Comparison of ENCODE assay signal across 39 mouse cellular contexts in genomic region chr2:67460857-67461256, GRCm38 (mm10). TPM values are rescaled to one million over a fixed set of nuclear protein-coding genes. Genes with fewer than 3 reads are reported as not detected.
"Had no signal": no experiment of that assay in that cellular context is flagged by ENCODE, and none has a peak within 500 bp of the region (broad histone marks: within the 10 kb centered on the region; RNA-seq: fewer than 3 reads in every experiment).

No protein-coding gene starts in this region.

- ATAC-seq: forebrain, embryonic 13.5 days; forebrain, embryonic 14.5 days; forebrain, embryonic 15.5 days; forebrain, embryonic 16.5 days; forebrain, postnatal 0 days had no signal

- H3K4me3 ChIP-seq: embryonic facial prominence, embryonic 10.5 days; embryonic facial prominence, embryonic 12.5 days; embryonic facial prominence, embryonic 13.5 days; embryonic facial prominence, embryonic 15.5 days; erythroblast, embryonic 14.5 days; forebrain, embryonic 10.5 days; forebrain, embryonic 12.5 days; forebrain, embryonic 13.5 days; forebrain, embryonic 15.5 days; gastrocnemius, adult 2 months; heart, adult 2 months had no signal

- H3K27ac ChIP-seq: embryonic facial prominence, embryonic 10.5 days; embryonic facial prominence, embryonic 12.5 days; embryonic facial prominence, embryonic 13.5 days; embryonic facial prominence, embryonic 15.5 days; forebrain, embryonic 10.5 days; forebrain, embryonic 12.5 days; forebrain, embryonic 13.5 days; forebrain, embryonic 15.5 days; gastrocnemius, adult 2 months; heart, adult 2 months had no signal

- H3K36me3 ChIP-seq: embryonic facial prominence, embryonic 10.5 days; embryonic facial prominence, embryonic 12.5 days; embryonic facial prominence, embryonic 13.5 days; embryonic facial prominence, embryonic 15.5 days; forebrain, embryonic 10.5 days; forebrain, embryonic 12.5 days; forebrain, embryonic 15.5 days had no signal

- H3K9ac ChIP-seq: embryonic facial prominence, embryonic 12.5 days; embryonic facial prominence, embryonic 13.5 days; embryonic facial prominence, embryonic 15.5 days; forebrain, embryonic 12.5 days; forebrain, embryonic 13.5 days; forebrain, embryonic 15.5 days; forebrain, postnatal 0 days had no signal

- H3K9me3 ChIP-seq: embryonic facial prominence, embryonic 10.5 days; embryonic facial prominence, embryonic 12.5 days; embryonic facial prominence, embryonic 13.5 days; embryonic facial prominence, embryonic 15.5 days; forebrain, embryonic 10.5 days; forebrain, embryonic 12.5 days; forebrain, embryonic 13.5 days; forebrain, embryonic 15.5 days had no signal

- H3K4me2 ChIP-seq: embryonic facial prominence, embryonic 12.5 days; embryonic facial prominence, embryonic 13.5 days; embryonic facial prominence, embryonic 15.5 days; forebrain, embryonic 12.5 days; forebrain, embryonic 13.5 days; forebrain, embryonic 15.5 days had no signal

- DNase-seq: cerebellum, adult 9-10 months; cerebellum, adult 9-11 months; cerebellum, postnatal 10 days; cerebellum, postnatal 14 days; cerebellum, postnatal 25 days; cerebellum, postnatal 36 days; embryo, embryonic 11 days; forebrain, postnatal 0 days; gastrocnemius, adult 2 months; gastrocnemius, postnatal 10 days; gastrocnemius, postnatal 14 days; gastrocnemius, postnatal 25 days; gastrocnemius, postnatal 36 days; heart, adult 11 months; heart, adult 18-20 months; heart, adult 2 months had no signal

- H3K4me1 ChIP-seq: embryonic facial prominence, embryonic 10.5 days; embryonic facial prominence, embryonic 12.5 days; embryonic facial prominence, embryonic 15.5 days; forebrain, embryonic 10.5 days; forebrain, embryonic 12.5 days; forebrain, embryonic 13.5 days; forebrain, embryonic 15.5 days had no signal

- H3K27me3 ChIP-seq: embryonic facial prominence, embryonic 12.5 days; embryonic facial prominence, embryonic 13.5 days; embryonic facial prominence, embryonic 15.5 days; forebrain, embryonic 12.5 days; forebrain, embryonic 13.5 days; forebrain, embryonic 15.5 days had no signal

RNA-seq across cellular contexts. Expression of gene Xirp2, which starts 15.1 kb away (rescaled TPM):
- total RNA-seq: common myeloid progenitor, adult 5-6 weeks; forebrain, postnatal 0 days; granulocyte monocyte progenitor cell, adult 5-6 weeks had no signal
- polyA plus RNA-seq: embryonic facial prominence, embryonic 10.5 days; embryonic facial prominence, embryonic 11.5 days; embryonic facial prominence, embryonic 13.5 days; erythroblast, embryonic 14.5 days; forebrain, embryonic 10.5 days; forebrain, embryonic 11.5 days; forebrain, embryonic 12.5 days; forebrain, embryonic 13.5 days; forebrain, embryonic 14.5 days; forebrain, embryonic 16.5 days; forebrain, postnatal 0 days had no signal

RNA-seq across cellular contexts. Expression of gene Gm26727, which starts 27.9 kb away (rescaled TPM):
- total RNA-seq: common myeloid progenitor, adult 5-6 weeks; forebrain, postnatal 0 days; gastrocnemius, adult 18-20 months; gastrocnemius, adult 2 months; gastrocnemius, adult 8-10 months; gastrocnemius, postnatal 10 days; gastrocnemius, postnatal 14 days; gastrocnemius, postnatal 25 days; gastrocnemius, postnatal 36 days; gastrocnemius, postnatal 4 days; granulocyte monocyte progenitor cell, adult 5-6 weeks; heart, adult 18-20 months; heart, adult 2 months; heart, adult 8-10 months had no signal
- polyA plus RNA-seq: cortical plate, adult 2 months; embryonic facial prominence, embryonic 10.5 days; embryonic facial prominence, embryonic 11.5 days; embryonic facial prominence, embryonic 12.5 days; embryonic facial prominence, embryonic 13.5 days; embryonic facial prominence, embryonic 14.5 days; embryonic facial prominence, embryonic 15.5 days; erythroblast, embryonic 14.5 days; forebrain, embryonic 10.5 days; forebrain, embryonic 11.5 days; forebrain, embryonic 12.5 days; forebrain, embryonic 13.5 days; forebrain, embryonic 14.5 days; forebrain, embryonic 15.5 days; forebrain, embryonic 16.5 days; forebrain, postnatal 0 days; frontal cortex, adult 2 months; gonadal fat pad, adult 2 months; heart, adult 2 months had no signal

RNA-seq across cellular contexts. Expression of gene Gm21830, which starts 47.3 kb away (rescaled TPM):
- total RNA-seq: common myeloid progenitor, adult 5-6 weeks; forebrain, postnatal 0 days; gastrocnemius, adult 18-20 months; gastrocnemius, adult 2 months; gastrocnemius, adult 8-10 months; gastrocnemius, postnatal 10 days; gastrocnemius, postnatal 14 days; gastrocnemius, postnatal 25 days; gastrocnemius, postnatal 36 days; gastrocnemius, postnatal 4 days; granulocyte monocyte progenitor cell, adult 5-6 weeks; heart, adult 18-20 months; heart, adult 2 months; heart, adult 8-10 months had no signal
- polyA plus RNA-seq: cortical plate, adult 2 months; embryonic facial prominence, embryonic 10.5 days; embryonic facial prominence, embryonic 11.5 days; embryonic facial prominence, embryonic 12.5 days; embryonic facial prominence, embryonic 13.5 days; embryonic facial prominence, embryonic 14.5 days; embryonic facial prominence, embryonic 15.5 days; erythroblast, embryonic 14.5 days; forebrain, embryonic 10.5 days; forebrain, embryonic 11.5 days; forebrain, embryonic 12.5 days; forebrain, embryonic 13.5 days; forebrain, embryonic 14.5 days; forebrain, embryonic 15.5 days; forebrain, embryonic 16.5 days; forebrain, postnatal 0 days; frontal cortex, adult 2 months; gonadal fat pad, adult 2 months; heart, adult 2 months had no signal
